Mouse (Mus musculus): ENCODE results near the gene Tsen54. TPM values are rescaled to one million over a fixed set of nuclear protein-coding genes. Genes with fewer than 3 reads are reported as not detected.

Tsen54 gene
- total and polyA plus RNA-seq, 2 experiments from 2014 or later = 18.0 to 22.5 TPM

DNA sequence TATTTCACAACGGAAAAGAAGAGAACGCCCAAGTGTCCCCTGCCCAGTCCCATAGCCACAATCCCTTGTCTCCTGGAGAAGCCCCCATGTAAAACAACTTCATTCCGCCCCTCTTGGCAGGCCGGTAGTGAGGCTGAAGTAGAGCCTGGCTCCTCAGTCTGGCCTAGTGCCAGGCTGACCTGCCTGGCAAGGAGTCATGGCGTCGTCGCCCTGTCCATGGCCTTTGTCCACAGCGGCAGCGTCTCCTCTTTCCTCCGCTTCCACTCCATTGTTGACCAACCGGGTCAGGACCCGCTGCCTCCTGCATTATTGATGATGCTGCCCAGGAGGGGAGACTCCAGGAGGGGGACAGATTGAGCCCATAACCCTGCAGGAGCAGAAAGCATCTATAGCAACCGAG lies 43.4 kb downstream of the Tsen54 start:
- ATAC-seq = no peak
- Histone ChIP-seq H3K4me3 (ENCODE audit: low read length) (no peak overlapping the region), H3K9ac (replicated peaks; ENCODE audit: low read length) (no peak overlapping the region), H3K36me3 (ENCODE audit: insufficient read depth, low read length) (no peaks in the 10 kb centered on the region), H3K9me3 (ENCODE audit: low read length) (no peaks in the 10 kb centered on the region), H3K4me2 (ENCODE audit: low read depth, low read length) (no peak overlapping the region), H3K27ac (no peak overlapping the region), H3K4me1 (ENCODE audit: insufficient read depth, low read length) (0 out of 2 replicates have a peak, but pooled peaks cover 4% of the 10 kb centered on the region), H3K27me3 (ENCODE audit: insufficient read depth, low read length) (peaks cover 32% of the 10 kb centered on the region)
- no peak for TF ChIP-seq CTCF (IDR thresholded peaks at IDR 0.05; ENCODE audit: low read depth)
- WGBS = 37% methylated on average over 13 of the region's 13 CpGs
- DNase-seq (ENCODE audit: low spot score) = no peak

DNA sequence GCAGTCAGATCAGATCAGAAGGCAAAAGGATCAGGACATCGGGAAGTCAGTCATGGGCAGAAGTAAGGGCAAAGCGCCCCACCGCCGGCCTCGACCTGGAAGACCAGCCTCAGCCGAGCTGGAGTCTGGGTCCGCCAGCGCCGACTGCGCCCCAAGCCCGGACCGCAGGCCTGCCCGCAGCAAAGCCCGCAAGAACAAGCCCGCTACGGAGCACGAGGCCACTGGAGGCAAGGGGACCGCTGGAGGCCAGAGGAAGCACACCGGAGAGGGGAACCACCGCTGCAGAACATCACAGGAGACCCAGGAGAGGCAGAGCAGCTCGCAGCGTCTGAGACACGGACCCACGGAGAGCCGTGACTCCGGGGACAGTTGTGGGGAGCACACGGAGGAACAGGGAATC lies 43.8 kb downstream of the Tsen54 start, which contains the start of gene Myo15b:
Gene Myo15b (plus strand): TSS at position 53 of the 400 bp plus-strand sequence.
- ATAC-seq (no peak), DNase-seq (ENCODE audit: low spot score) (no peak)
- Histone ChIP-seq H3K27ac (no peak within 1 kb of the TSS), H3K27me3 (ENCODE audit: insufficient read depth, low read length) (peaks cover 32% of the 10 kb centered on the region), H3K4me3 (ENCODE audit: low read length) (peak within 1 kb of the TSS; percentile 29), H3K4me2 (ENCODE audit: low read depth, low read length) (peak within 1 kb of the TSS; percentile 47), H3K9ac (replicated peaks; ENCODE audit: low read length) (no peak within 1 kb of the TSS; the same call in 1 of the 2 replicates), H3K4me1 (ENCODE audit: insufficient read depth, low read length) (0 out of 2 replicates have a peak, but pooled peaks cover 4% of the 10 kb centered on the region), H3K9me3 (ENCODE audit: low read length) (no peaks in the 10 kb centered on the region), H3K36me3 (ENCODE audit: insufficient read depth, low read length) (no peaks in the 10 kb centered on the region)
- no peak for TF ChIP-seq CTCF (IDR thresholded peaks at IDR 0.05; ENCODE audit: low read depth)
- WGBS = 14% methylated on average over 27 of the region's 27 CpGs

GRCm38 (mm10) chr11:115859143-115859945 lies 44.8 kb downstream of the Tsen54 start:
- no peak overlapping the region; the same call in 1 of the 2 replicates for H3K9ac ChIP-seq (replicated peaks; ENCODE audit: low read length)
- WGBS = 2% methylated on average over 51 of the region's 75 CpGs
- peaks cover 32% of the 10 kb centered on the region for H3K27me3 ChIP-seq (ENCODE audit: insufficient read depth, low read length)

GRCm38 (mm10) chr11:115863895-115864294 lies 49.4 kb downstream of the Tsen54 start:
- no peak for DNase-seq (ENCODE audit: low spot score)
- Histone ChIP-seq H3K4me1 (ENCODE audit: insufficient read depth, low read length) (no peaks in the 10 kb centered on the region), H3K9me3 (ENCODE audit: low read length) (no peaks in the 10 kb centered on the region), H3K27me3 (ENCODE audit: insufficient read depth, low read length) (peaks cover 22% of the 10 kb centered on the region), H3K9ac (replicated peaks; ENCODE audit: low read length) (no peak overlapping the region), H3K4me3 (ENCODE audit: low read length) (no peak overlapping the region), H3K4me2 (ENCODE audit: low read depth, low read length) (no peak overlapping the region), H3K27ac (no peak overlapping the region), H3K36me3 (ENCODE audit: insufficient read depth, low read length) (no peaks in the 10 kb centered on the region)
- no peak for ATAC-seq
- peak; percentile 20; the same call in 1 of the 2 replicates for TF ChIP-seq CTCF (IDR thresholded peaks at IDR 0.05; ENCODE audit: low read depth)
- 91% methylated on average over 8 of the region's 8 CpGs for WGBS

More at GRCm38 (mm10) chr11:115859143-115859945, 44.8 kb downstream of the Tsen54 start:
- ATAC-seq = peak; percentile 89
- Histone ChIP-seq H3K27ac (no peak overlapping the region), H3K4me3 (ENCODE audit: low read length) (peak overlapping the region; percentile 29), H3K4me2 (ENCODE audit: low read depth, low read length) (peak overlapping the region; percentile 47), H3K9me3 (ENCODE audit: low read length) (no peaks in the 10 kb centered on the region), H3K4me1 (ENCODE audit: insufficient read depth, low read length) (0 out of 2 replicates have a peak, but pooled peaks cover 4% of the 10 kb centered on the region), H3K36me3 (ENCODE audit: insufficient read depth, low read length) (no peaks in the 10 kb centered on the region)
- peak; percentile 87 for DNase-seq (ENCODE audit: low spot score)
- TF ChIP-seq CTCF (IDR thresholded peaks at IDR 0.05; ENCODE audit: low read depth) = peak; percentile 60

DNA sequence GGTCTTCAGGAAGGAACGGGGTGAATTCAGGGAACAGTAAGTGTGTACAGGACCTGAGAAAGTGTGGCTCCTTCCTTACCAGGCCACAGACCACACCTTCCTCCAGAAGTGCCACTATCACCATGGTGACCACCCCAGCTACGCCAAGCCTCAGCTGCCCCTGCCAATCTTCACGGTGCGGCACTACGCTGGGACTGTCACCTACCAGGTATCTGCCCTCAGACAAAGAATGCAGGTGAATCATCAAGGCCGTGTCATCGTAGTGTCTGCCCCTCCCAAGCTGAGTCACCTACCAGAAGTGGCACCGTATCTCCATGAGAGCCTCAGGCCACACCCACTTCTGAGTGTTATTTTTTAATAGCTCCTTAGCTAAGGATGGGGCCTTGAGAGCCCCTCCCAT lies 54.9 kb downstream of the Tsen54 start:
- H3K4me1 ChIP-seq (ENCODE audit: insufficient read depth, low read length) = no peaks in the 10 kb centered on the region
- H3K9me3 ChIP-seq (ENCODE audit: low read length) = no peaks in the 10 kb centered on the region
- H3K27ac ChIP-seq = no peak overlapping the region
- WGBS = 84% methylated on average over 8 of the region's 8 CpGs
- no peak for ATAC-seq
- no peak for TF ChIP-seq CTCF (IDR thresholded peaks at IDR 0.05; ENCODE audit: low read depth)
- no peak for DNase-seq (ENCODE audit: low spot score)
- no peaks in the 10 kb centered on the region for H3K27me3 ChIP-seq (ENCODE audit: insufficient read depth, low read length)
- no peak overlapping the region for H3K9ac ChIP-seq (replicated peaks; ENCODE audit: low read length)
- H3K4me3 ChIP-seq (ENCODE audit: low read length) = no peak overlapping the region
- H3K4me2 ChIP-seq (ENCODE audit: low read depth, low read length) = no peak overlapping the region
- H3K36me3 ChIP-seq (ENCODE audit: insufficient read depth, low read length) = no peaks in the 10 kb centered on the region

- Histone ChIP-seq H3K9ac (replicated peaks; ENCODE audit: low read length) (no peak overlapping the region), H3K4me3 (ENCODE audit: low read length) (no peak overlapping the region), H3K4me1 (ENCODE audit: insufficient read depth, low read length) (no peaks in the 10 kb centered on the region), H3K4me2 (ENCODE audit: low read depth, low read length) (no peak overlapping the region), H3K36me3 (ENCODE audit: insufficient read depth, low read length) (no peaks in the 10 kb centered on the region), H3K9me3 (ENCODE audit: low read length) (no peaks in the 10 kb centered on the region), H3K27ac (no peak overlapping the region), H3K27me3 (ENCODE audit: insufficient read depth, low read length) (no peaks in the 10 kb centered on the region)
- no peak for TF ChIP-seq CTCF (IDR thresholded peaks at IDR 0.05; ENCODE audit: low read depth)
- ATAC-seq = no peak
- no peak for DNase-seq (ENCODE audit: low spot score)
- 64% methylated on average over 4 of the region's 4 CpGs for WGBS
These were observed 57.9 kb downstream of the Tsen54 start for GRCm38 (mm10) chr11:115872437-115872836.

Small RNA genes within 50 kb of the gene (microRNA-seq; reads per million reads assigned to microRNA genes)
- gene Mir5621 = 0 to 1.2 reads per million in 2 experiments

Other genes starting within 250 kb of the Tsen54 start
- 33.6 and 45.9 TPM in 2 replicates for gene Mrps7, start 210.8 kb upstream of the Tsen54 start, total RNA-seq (2014; rRNA removed)
- 78.8 and 86.7 TPM in 2 replicates for gene Mrps7, start 210.8 kb upstream of the Tsen54 start, polyA plus RNA-seq (2015; fragmentation: Nextera tagmentation; extraction: Ambion mirVana)
- 35.3 and 38.2 TPM in 2 replicates for gene Gga3, start 210.7 kb upstream of the Tsen54 start, total RNA-seq (2014; rRNA removed)
- gene Gga3, start 210.7 kb upstream of the Tsen54 start, polyA plus RNA-seq (2015; fragmentation: Nextera tagmentation; extraction: Ambion mirVana) = 16.1 and 16.9 TPM in 2 replicates
- gene Mif4gd, start 201.8 kb upstream of the Tsen54 start, total RNA-seq (2014; rRNA removed) = 13.2 and 16.7 TPM in 2 replicates
- 19.2 and 22.7 TPM in 2 replicates for gene Mif4gd, start 201.8 kb upstream of the Tsen54 start, polyA plus RNA-seq (2015; fragmentation: Nextera tagmentation; extraction: Ambion mirVana)
- gene Slc25a19, start 186.4 kb upstream of the Tsen54 start, total RNA-seq (2014; rRNA removed) = 29.0 and 29.5 TPM in 2 replicates
- 41.2 and 41.8 TPM in 2 replicates for gene Slc25a19, start 186.4 kb upstream of the Tsen54 start, polyA plus RNA-seq (2015; fragmentation: Nextera tagmentation; extraction: Ambion mirVana)
- gene Grb2, start 106.1 kb upstream of the Tsen54 start, total RNA-seq (2014; rRNA removed) = 68.0 and 76.6 TPM in 2 replicates
- gene Grb2, start 106.1 kb upstream of the Tsen54 start, polyA plus RNA-seq (2015; fragmentation: Nextera tagmentation; extraction: Ambion mirVana) = 139 and 159 TPM in 2 replicates
- gene Tmem94, start 49.3 kb upstream of the Tsen54 start, total RNA-seq (2014; rRNA removed) = 42.4 and 42.6 TPM in 2 replicates
- 12.5 and 16.1 TPM in 2 replicates for gene Tmem94, start 49.3 kb upstream of the Tsen54 start, polyA plus RNA-seq (2015; fragmentation: Nextera tagmentation; extraction: Ambion mirVana)
- gene Caskin2, start 1.1 kb upstream of the Tsen54 start, total RNA-seq (2014; rRNA removed) = 24.4 and 39.2 TPM in 2 replicates
- 7.7 and 8.0 TPM in 2 replicates for gene Caskin2, start 1.1 kb upstream of the Tsen54 start, polyA plus RNA-seq (2015; fragmentation: Nextera tagmentation; extraction: Ambion mirVana)
- gene Llgl2, start 9.3 kb downstream of the Tsen54 start, total RNA-seq (2014; rRNA removed) = 1.6 and 2.1 TPM in 2 replicates
- gene Llgl2, start 9.3 kb downstream of the Tsen54 start, polyA plus RNA-seq (2015; fragmentation: Nextera tagmentation; extraction: Ambion mirVana) = 1.5 and 1.8 TPM in 2 replicates
- gene Myo15b, start 43.7 kb downstream of the Tsen54 start, total RNA-seq (2014; rRNA removed) = 0.29 and 0.63 TPM in 2 replicates
- gene Myo15b, start 43.7 kb downstream of the Tsen54 start, polyA plus RNA-seq (2015; fragmentation: Nextera tagmentation; extraction: Ambion mirVana) = 0.20 and 0.45 TPM in 2 replicates
- gene Smim5, start 85.2 kb downstream of the Tsen54 start, total RNA-seq (2014; rRNA removed) = 2.0 and 2.5 TPM in 2 replicates
- 2.7 and 3.7 TPM in 2 replicates for gene Smim5, start 85.2 kb downstream of the Tsen54 start, polyA plus RNA-seq (2015; fragmentation: Nextera tagmentation; extraction: Ambion mirVana)
- not detected in 2 replicates for gene Smim6, start 97.3 kb downstream of the Tsen54 start, total RNA-seq (2014; rRNA removed)
- 0.35 and 0.43 TPM in 2 replicates for gene Smim6, start 97.3 kb downstream of the Tsen54 start, polyA plus RNA-seq (2015; fragmentation: Nextera tagmentation; extraction: Ambion mirVana)
- 46.4 and 52.8 TPM in 2 replicates for gene Sap30bp, start 118.6 kb downstream of the Tsen54 start, total RNA-seq (2014; rRNA removed)
- gene Sap30bp, start 118.6 kb downstream of the Tsen54 start, polyA plus RNA-seq (2015; fragmentation: Nextera tagmentation; extraction: Ambion mirVana) = 39.2 and 42.8 TPM in 2 replicates
- gene Recql5, start 118.8 kb downstream of the Tsen54 start, total RNA-seq (2014; rRNA removed) = 11.4 and 14.3 TPM in 2 replicates
- 7.9 and 9.9 TPM in 2 replicates for gene Recql5, start 118.8 kb downstream of the Tsen54 start, polyA plus RNA-seq (2015; fragmentation: Nextera tagmentation; extraction: Ambion mirVana)
- gene Itgb4, start 160.0 kb downstream of the Tsen54 start, total RNA-seq (2014; rRNA removed) = 1.7 and 3.1 TPM in 2 replicates
- gene Itgb4, start 160.0 kb downstream of the Tsen54 start, polyA plus RNA-seq (2015; fragmentation: Nextera tagmentation; extraction: Ambion mirVana) = 2.2 and 2.8 TPM in 2 replicates
- 51.5 and 52.3 TPM in 2 replicates for gene Galk1, start 198.0 kb downstream of the Tsen54 start, total RNA-seq (2014; rRNA removed)
- 60.3 and 61.7 TPM in 2 replicates for gene Galk1, start 198.0 kb downstream of the Tsen54 start, polyA plus RNA-seq (2015; fragmentation: Nextera tagmentation; extraction: Ambion mirVana)
- 603 and 627 TPM in 2 replicates for gene H3f3b, start 213.2 kb downstream of the Tsen54 start, total RNA-seq (2014; rRNA removed)
- gene H3f3b, start 213.2 kb downstream of the Tsen54 start, polyA plus RNA-seq (2015; fragmentation: Nextera tagmentation; extraction: Ambion mirVana) = 2,179 and 2,253 TPM in 2 replicates
- gene Unk, start 215.6 kb downstream of the Tsen54 start, total RNA-seq (2014; rRNA removed) = 47.1 and 50.2 TPM in 2 replicates
- 22.8 and 24.5 TPM in 2 replicates for gene Unk, start 215.6 kb downstream of the Tsen54 start, polyA plus RNA-seq (2015; fragmentation: Nextera tagmentation; extraction: Ambion mirVana)

Data from hindbrain, postnatal 0 days (tissue).